Mouse (Mus musculus) neural tube, embryonic 12.5 days (tissue): ENCODE measurements around the gene Ap2a2. TPM values are rescaled to one million over a fixed set of nuclear protein-coding genes. Genes with fewer than 3 reads are reported as not detected.

Experiments
- ATAC-seq: fragments of 200-750 bp; cut with Nextera tagmentation; 2 replicates; pipeline ENCODE4 v1.8.0; 2017; ENCODE audit warnings: low read depth, mild to moderate bottlenecking, moderate TSS enrichment, moderate library complexity; ENCODE audit not compliant: low FRiP score
- H3K27ac ChIP-seq: fragments of 300-500 bp; sonication (generic); 2 replicates; pipeline ENCODE4 v1.5.1; 2016
- H3K27me3 ChIP-seq: fragments of 300-500 bp; sonication (generic); replicated peaks from 2 replicates; pipeline ENCODE4 v1.6.1; 2016; ENCODE audit warnings: mild to moderate bottlenecking
- H3K36me3 ChIP-seq: fragments of 300-500 bp; sonication (generic); 2 replicates; pipeline ENCODE4 v1.6.1; 2016; ENCODE audit warnings: mild to moderate bottlenecking
- H3K4me1 ChIP-seq: fragments of 300-500 bp; sonication (generic); 2 replicates; pipeline ENCODE4 v1.6.1; 2016
- H3K4me2 ChIP-seq: fragments of 300-500 bp; sonication (generic); replicated peaks from 2 replicates; pipeline ENCODE4 v1.6.1; 2016; ENCODE audit warnings: mild to moderate bottlenecking
- H3K4me3 ChIP-seq: fragments of 300-500 bp; sonication (generic); 2 replicates; pipeline ENCODE4 v1.5.1; 2016
- H3K9ac ChIP-seq: fragments of 300-500 bp; sonication (generic); 2 replicates; pipeline ENCODE4 v1.6.1; 2016; ENCODE audit warnings: mild to moderate bottlenecking
- H3K9me3 ChIP-seq: fragments of 300-500 bp; sonication (generic); 2 replicates; pipeline ENCODE4 v1.6.1; 2016; ENCODE audit warnings: mild to moderate bottlenecking
- WGBS: fragments of 180-500 bp; shearing (Covaris S2); methylation state at CpG from one replicate; pipeline ENCODE4 v1.1.7; 2016; 5-methylcytosine and 5-hydroxymethylcytosine counted together
- polyA plus RNA-seq: library from polyadenylated mRNA; unstranded; fragments of >200 nt; fragmentation: Nextera tagmentation; extraction: Ambion mirVana; gene quantifications from 2 replicates; pipeline ENCODE4 v1.2.1, GENCODE M21; 2016

Ap2a2 gene
- polyA plus RNA-seq, 1 experiment from 2014 or later, result 117 TPM

DNA sequence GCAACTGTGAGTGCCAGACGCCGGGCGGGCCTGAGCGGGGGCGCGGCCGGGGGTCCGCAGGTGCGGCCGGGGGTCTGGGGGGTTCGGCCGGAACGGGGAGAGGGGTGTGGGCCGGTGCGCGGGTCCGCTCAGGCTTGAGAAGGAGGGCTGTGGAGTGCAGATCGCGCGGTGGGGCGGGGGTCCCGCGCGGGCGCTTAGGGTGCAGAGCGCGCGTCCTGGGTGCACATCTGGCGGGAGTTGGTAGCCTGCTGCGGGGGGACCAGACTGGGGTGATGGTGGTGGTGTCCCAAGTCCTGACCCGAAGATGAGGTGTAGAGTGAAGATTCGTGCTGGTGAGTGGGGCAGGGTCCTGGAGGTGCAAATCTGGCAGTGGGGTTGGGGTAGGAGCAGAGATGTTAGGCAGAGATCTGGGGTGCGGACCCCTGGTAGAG lies 463 bp downstream of the Ap2a2 start:
- WGBS, result under 1% methylated on average over 33 of the region's 33 CpGs
- peak overlapping the region; percentile 81 for H3K4me2 ChIP-seq
- no peaks in the 10 kb centered on the region for H3K9me3 ChIP-seq
- no peaks in the 10 kb centered on the region; the same call in 1 of the 2 replicates for H3K36me3 ChIP-seq
- peak overlapping the region; percentile 80 for H3K27ac ChIP-seq
- peaks cover 27% of the 10 kb centered on the region for H3K4me1 ChIP-seq
- ATAC-seq, result peak; percentile 78
- H3K27me3 ChIP-seq, result no peaks in the 10 kb centered on the region; the same call in 1 of the 2 replicates
- H3K9ac ChIP-seq, result peak overlapping the region; percentile 95
- H3K4me3 ChIP-seq, result peak overlapping the region; percentile 99

DNA sequence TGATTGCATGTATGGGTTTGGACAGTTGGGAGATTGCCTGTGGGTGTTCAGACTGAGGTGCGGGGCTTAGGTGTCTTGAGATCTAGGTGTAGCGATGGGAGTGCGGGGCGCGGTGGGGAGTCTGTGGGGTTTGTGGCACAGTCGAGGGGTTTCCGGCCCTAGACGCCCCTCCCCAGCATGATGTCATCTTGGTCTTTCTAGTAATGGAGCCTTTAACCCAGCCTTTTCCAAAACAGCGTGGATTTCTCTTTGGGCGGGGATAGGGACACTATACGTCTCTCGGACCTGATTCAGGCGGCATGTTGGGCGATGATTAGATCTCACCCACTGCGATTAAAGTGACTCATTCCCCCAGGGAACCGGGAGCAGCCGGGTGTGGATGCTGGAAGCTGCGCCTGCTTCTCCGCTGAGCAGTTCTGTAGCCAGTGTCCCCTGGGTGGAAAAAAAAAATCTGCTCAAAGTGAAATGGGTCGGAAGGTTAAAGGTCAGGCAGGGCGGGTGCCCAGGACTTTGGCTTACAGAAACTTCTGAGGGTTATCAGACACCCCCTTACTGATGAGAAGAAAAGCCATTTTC lies 967 bp downstream of the Ap2a2 start:
- H3K9me3 ChIP-seq, result no peaks in the 10 kb centered on the region
- no peaks in the 10 kb centered on the region; the same call in 1 of the 2 replicates for H3K36me3 ChIP-seq
- WGBS, result under 1% methylated on average over 21 of the region's 21 CpGs
- H3K4me1 ChIP-seq, result peaks cover 27% of the 10 kb centered on the region
- H3K27me3 ChIP-seq, result no peaks in the 10 kb centered on the region; the same call in 1 of the 2 replicates
- peak overlapping the region; percentile 81 for H3K4me2 ChIP-seq
- peak; percentile 48 for ATAC-seq
- H3K4me3 ChIP-seq, result peak overlapping the region; percentile 99
- peak overlapping the region; percentile 95 for H3K9ac ChIP-seq
- H3K27ac ChIP-seq, result no peak overlapping the region

DNA sequence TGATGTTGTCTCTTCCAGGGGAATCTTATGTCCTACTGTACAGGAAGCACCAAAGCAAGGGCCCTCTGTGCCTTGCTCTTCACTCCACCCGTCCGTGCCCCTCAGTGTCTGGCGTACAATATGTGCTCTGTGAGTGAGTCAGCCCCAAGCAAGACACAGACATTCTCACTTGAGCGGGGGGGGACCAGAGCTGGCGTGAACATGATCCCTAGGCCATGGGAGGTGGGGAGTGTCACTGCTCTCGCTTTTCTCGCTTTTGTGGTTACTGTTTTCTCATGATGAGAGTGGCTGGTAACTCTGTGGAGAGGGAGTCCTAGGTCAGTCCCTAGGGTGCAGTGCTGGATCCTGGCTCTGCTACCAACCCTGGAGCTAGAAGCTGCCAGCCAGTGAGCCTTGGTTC lies 2.6 kb downstream of the Ap2a2 start:
- no peak for ATAC-seq
- H3K4me2 ChIP-seq, result 0 out of 2 replicates have a peak overlapping the region, but pooled peaks have one; percentile 26
- H3K9ac ChIP-seq, result no peak overlapping the region
- no peaks in the 10 kb centered on the region for H3K27me3 ChIP-seq
- no peak overlapping the region for H3K4me3 ChIP-seq
- H3K9me3 ChIP-seq, result no peaks in the 10 kb centered on the region
- peaks cover 27% of the 10 kb centered on the region for H3K4me1 ChIP-seq
- H3K36me3 ChIP-seq, result no peaks in the 10 kb centered on the region; the same call in 1 of the 2 replicates
- 70% methylated on average over 7 of the region's 7 CpGs for whole genome bisulfite sequencing
- no peak overlapping the region for H3K27ac ChIP-seq

DNA sequence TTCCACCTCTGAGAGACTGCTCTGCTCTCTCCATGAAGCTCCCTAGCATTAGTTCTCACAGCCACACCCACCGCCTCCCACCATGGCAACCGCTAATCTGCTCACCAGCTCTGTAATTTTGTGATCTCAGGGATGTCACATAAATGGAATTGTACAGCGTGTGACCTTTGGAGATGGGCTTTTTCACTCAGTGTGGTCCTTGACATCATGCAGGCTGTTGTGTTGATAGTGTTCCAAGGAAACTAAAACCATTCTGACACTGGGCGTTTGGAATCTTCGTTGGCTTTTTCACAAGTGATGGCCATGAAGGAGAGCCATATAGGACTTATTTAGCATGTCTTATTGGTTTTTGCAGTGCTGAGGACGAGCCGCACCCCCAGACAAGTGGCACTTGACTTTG lies 4.6 kb downstream of the Ap2a2 start:
- Histone ChIP-seq H3K4me2 (no peak overlapping the region), H3K27ac (no peak overlapping the region), H3K4me1 (peaks cover 22% of the 10 kb centered on the region), H3K36me3 (no peaks in the 10 kb centered on the region; the same call in 1 of the 2 replicates), H3K4me3 (no peak overlapping the region), H3K9me3 (no peaks in the 10 kb centered on the region), H3K27me3 (no peaks in the 10 kb centered on the region), H3K9ac (no peak overlapping the region)
- WGBS, result 80% methylated on average over 7 of the region's 7 CpGs
- ATAC-seq, result no peak

DNA sequence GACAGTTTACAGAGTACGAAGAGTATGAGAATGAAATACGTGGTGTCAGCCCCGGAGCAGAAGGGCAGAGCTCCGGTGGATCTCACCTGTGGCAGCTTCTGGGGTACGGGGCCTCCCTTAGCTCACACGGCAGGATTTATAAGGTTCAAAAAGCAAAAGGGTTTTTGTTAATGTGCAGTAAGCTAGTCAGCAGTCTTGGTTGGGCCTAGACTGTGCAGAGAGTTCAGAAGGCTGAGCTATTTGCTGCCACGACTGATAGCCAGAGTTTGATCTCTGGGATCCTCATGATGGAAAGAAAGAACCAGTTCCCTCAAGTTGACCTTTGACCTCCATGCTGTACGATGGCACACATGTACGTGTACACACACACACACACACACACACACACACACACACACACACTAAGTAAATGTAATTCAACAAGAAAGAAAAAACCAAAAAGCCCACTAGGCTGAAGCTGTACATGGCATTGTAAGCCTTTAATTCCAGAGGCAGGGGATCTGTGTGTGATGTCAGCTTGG lies 7.4 kb downstream of the Ap2a2 start:
- no peaks in the 10 kb centered on the region for H3K9me3 ChIP-seq
- no peaks in the 10 kb centered on the region for H3K27me3 ChIP-seq
- peaks cover 4% of the 10 kb centered on the region for H3K4me1 ChIP-seq
- H3K27ac ChIP-seq, result no peak overlapping the region
- H3K36me3 ChIP-seq, result no peaks in the 10 kb centered on the region; the same call in 1 of the 2 replicates
- H3K9ac ChIP-seq, result no peak overlapping the region
- no peak overlapping the region for H3K4me2 ChIP-seq
- H3K4me3 ChIP-seq, result no peak overlapping the region
- ATAC-seq, result no peak
- 91% methylated on average over 9 of the region's 9 CpGs for WGBS

DNA sequence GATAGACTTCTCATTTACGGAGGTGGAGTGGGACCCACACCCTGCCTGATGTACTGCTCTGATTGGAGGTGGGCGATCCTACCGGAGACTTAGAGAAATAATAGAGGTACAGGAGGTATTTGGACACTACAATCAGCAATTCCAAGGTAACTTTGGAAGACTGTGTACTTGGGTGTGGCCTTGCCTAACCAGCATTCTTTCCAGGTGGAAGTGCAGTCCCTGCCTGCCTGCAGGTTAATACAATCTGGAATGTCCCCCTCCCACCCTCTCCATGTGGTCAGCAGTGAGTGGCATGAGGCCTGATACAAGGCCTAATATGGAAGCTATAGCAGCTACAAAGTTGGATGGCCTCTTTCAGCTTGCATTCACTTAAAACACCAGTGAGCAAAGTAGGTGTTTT lies 7.9 kb downstream of the Ap2a2 start:
- Histone ChIP-seq H3K4me2 (no peak overlapping the region), H3K27ac (no peak overlapping the region)
- ATAC-seq, result no peak

DNA sequence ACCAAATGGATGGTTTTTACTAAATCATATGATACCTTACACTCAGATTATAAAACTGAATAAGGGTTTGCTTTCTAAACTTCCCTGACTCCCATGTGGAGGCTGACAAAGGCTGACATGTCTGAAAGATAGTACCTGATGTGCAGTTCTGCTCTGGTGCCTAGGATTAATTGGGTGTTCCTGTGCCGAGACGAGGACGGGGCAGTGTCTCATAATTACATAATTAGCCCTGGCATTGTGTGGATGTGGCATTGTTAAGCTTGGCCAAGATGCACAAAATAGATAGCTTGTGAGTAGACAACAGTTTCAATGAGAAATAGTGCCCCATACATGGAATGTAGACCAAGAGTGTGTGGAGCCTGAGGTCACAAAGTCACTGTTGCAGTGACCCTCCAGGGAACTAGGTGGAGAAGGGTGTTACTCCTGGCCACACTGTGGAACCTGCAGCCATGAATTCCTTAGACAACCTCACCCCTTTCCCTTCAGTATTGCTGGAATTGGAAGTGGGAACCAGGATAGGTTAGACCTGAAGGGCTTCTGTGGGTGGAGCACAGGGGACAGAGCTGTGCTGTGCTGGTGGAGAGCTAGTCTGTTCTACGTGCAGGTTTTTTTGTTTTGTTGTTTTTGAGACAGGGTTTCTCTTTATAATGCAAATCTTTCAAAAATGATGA lies 8.8 kb downstream of the Ap2a2 start:
- no peaks in the 10 kb centered on the region; the same call in 1 of the 2 replicates for H3K4me1 ChIP-seq
- H3K36me3 ChIP-seq, result no peaks in the 10 kb centered on the region
- H3K9ac ChIP-seq, result no peak overlapping the region
- H3K4me3 ChIP-seq, result no peak overlapping the region
- H3K27ac ChIP-seq, result no peak overlapping the region
- 75% methylated on average over 4 of the region's 4 CpGs for WGBS
- no peak for ATAC-seq
- no peaks in the 10 kb centered on the region for H3K9me3 ChIP-seq
- no peak overlapping the region for H3K4me2 ChIP-seq
- H3K27me3 ChIP-seq, result no peaks in the 10 kb centered on the region

More for the DNA sequence above, 7.9 kb downstream of the Ap2a2 start:
- H3K4me3 ChIP-seq, result no peak overlapping the region
- H3K9me3 ChIP-seq, result no peaks in the 10 kb centered on the region
- no peaks in the 10 kb centered on the region; the same call in 1 of the 2 replicates for H3K4me1 ChIP-seq
- 96% methylated on average over 3 of the region's 3 CpGs for WGBS
- H3K36me3 ChIP-seq, result no peaks in the 10 kb centered on the region
- H3K9ac ChIP-seq, result no peak overlapping the region
- H3K27me3 ChIP-seq, result no peaks in the 10 kb centered on the region

DNA sequence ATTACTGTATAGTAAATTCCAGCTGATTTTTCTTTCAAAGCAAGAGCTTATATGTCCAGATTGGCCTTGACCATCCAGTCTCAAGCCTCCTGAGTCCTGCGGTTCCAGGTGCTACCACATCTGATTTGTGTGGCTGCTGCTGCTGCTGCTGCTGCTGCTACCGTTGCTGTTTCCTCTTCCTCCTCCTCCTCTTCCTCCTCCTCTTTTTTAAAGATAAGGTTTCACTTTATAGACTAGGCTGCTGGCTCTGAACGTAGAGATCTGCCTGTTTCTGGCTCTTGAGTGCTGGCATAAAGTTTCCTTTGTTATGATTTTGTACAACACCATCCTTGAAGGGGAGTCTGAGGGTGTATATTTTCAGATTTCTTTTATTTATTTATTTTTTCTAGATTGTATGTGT lies 12.1 kb downstream of the Ap2a2 start:
- Histone ChIP-seq H3K4me3 (no peak overlapping the region), H3K36me3 (no peaks in the 10 kb centered on the region), H3K27ac (no peak overlapping the region), H3K27me3 (no peaks in the 10 kb centered on the region), H3K4me2 (no peak overlapping the region), H3K9ac (no peak overlapping the region), H3K4me1 (no peaks in the 10 kb centered on the region), H3K9me3 (no peaks in the 10 kb centered on the region)
- 90% methylated on average over 3 of the region's 3 CpGs for WGBS
- no peak for ATAC-seq

DNA sequence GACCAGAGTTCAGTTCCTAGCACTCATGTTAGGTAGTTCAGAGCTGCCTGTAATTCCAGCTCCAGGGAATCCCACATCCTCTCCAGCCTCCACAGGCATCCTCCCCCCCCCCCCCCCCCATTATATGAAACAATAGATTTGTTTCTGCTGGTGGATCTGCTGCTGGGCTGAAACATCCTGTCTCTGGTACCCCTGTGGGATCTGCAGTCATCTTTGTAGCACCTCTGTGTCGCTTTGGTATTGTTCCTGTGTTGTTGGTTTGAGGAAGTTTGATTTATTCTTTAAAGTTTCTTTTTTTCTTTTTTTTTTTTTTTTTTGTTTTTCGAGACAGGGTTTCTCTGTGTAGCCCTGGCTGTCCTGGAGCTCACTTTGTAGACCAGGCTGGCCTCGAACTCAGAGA lies 13.5 kb downstream of the Ap2a2 start:
- Histone ChIP-seq H3K4me3 (no peak overlapping the region), H3K9me3 (no peaks in the 10 kb centered on the region), H3K27me3 (no peaks in the 10 kb centered on the region), H3K4me1 (no peaks in the 10 kb centered on the region), H3K9ac (no peak overlapping the region), H3K4me2 (no peak overlapping the region), H3K36me3 (no peaks in the 10 kb centered on the region), H3K27ac (no peak overlapping the region)
- ATAC-seq, result no peak
- 91% methylated on average over 3 of the region's 3 CpGs for WGBS

DNA sequence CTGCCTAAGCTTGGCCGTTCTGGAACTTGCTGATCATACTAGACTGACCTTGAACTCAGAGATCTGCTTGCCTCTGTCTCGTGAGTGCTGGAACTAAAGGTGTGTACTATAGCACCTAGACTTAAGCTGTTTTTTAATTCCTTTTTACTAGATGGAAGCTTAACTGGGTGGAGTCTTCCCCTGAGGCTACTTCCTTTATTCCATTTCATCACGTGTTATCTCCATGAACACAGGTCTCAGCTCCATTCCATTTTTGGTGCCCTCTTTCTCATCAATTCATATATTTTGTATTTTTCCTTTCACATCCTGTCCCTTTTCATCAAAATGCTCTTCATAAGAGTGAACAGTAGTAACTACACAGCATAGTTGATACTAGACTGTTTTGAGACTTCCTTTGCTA lies 15.8 kb downstream of the Ap2a2 start:
- WGBS, result 89% methylated on average over 3 of the region's 3 CpGs
- no peak overlapping the region for H3K4me3 ChIP-seq
- H3K27me3 ChIP-seq, result no peaks in the 10 kb centered on the region
- no peak overlapping the region for H3K4me2 ChIP-seq
- no peaks in the 10 kb centered on the region for H3K4me1 ChIP-seq
- no peaks in the 10 kb centered on the region for H3K36me3 ChIP-seq
- H3K27ac ChIP-seq, result no peak overlapping the region
- ATAC-seq, result no peak
- no peaks in the 10 kb centered on the region for H3K9me3 ChIP-seq
- H3K9ac ChIP-seq, result no peak overlapping the region

DNA sequence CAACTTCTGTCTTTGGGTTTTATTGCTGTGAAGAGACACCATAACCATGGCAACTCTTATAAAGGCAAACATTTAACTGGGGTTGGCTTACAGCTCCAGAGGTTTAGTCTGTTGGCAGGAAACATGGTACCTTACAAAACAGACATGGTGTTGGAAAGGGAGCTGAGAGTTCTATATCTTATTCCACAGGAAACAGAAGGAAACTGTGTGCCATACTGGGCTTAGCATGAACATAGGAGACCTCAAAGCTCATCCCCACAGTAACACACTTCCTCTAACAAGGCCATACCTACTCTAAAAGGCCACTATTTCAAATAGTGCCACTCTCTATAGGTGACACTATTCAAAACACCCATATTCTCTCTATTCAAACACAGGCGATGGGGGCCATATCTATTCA lies 16.5 kb downstream of the Ap2a2 start:
- no peak overlapping the region for H3K27ac ChIP-seq
- no peaks in the 10 kb centered on the region for H3K27me3 ChIP-seq
- H3K36me3 ChIP-seq, result no peaks in the 10 kb centered on the region
- no peak overlapping the region for H3K4me3 ChIP-seq
- WGBS, result 90% methylated on average over 1 of the region's 1 CpGs
- H3K4me1 ChIP-seq, result no peaks in the 10 kb centered on the region
- no peak for ATAC-seq
- H3K4me2 ChIP-seq, result no peak overlapping the region
- no peak overlapping the region for H3K9ac ChIP-seq
- H3K9me3 ChIP-seq, result no peaks in the 10 kb centered on the region

DNA sequence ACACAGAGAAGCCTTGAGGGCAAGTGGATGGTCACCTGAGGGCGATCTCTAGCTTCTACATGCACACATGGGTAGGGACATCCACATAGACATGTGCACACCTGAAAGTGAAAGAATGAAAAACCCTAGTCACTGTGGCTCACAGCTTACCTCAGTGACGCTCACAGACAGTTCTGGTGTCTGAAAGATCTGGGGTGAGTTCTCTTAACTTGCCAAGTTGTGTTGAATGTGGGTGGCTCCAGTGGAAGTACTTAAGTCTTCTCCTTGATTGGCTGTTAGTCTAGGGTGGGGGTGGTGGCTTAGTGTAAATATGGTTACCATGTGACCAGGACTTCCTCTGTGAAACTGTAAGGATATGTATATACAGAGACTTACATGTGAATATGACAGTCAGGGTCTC lies 17.0 kb downstream of the Ap2a2 start:
- no peaks in the 10 kb centered on the region for H3K27me3 ChIP-seq

More for the DNA sequence above, 17.0 kb downstream of the Ap2a2 start:
- WGBS, result 93% methylated on average over 2 of the region's 2 CpGs
- Histone ChIP-seq H3K4me3 (no peak overlapping the region), H3K36me3 (no peaks in the 10 kb centered on the region), H3K9me3 (no peaks in the 10 kb centered on the region), H3K9ac (no peak overlapping the region), H3K27ac (no peak overlapping the region), H3K4me2 (no peak overlapping the region), H3K4me1 (no peaks in the 10 kb centered on the region)
- no peak for ATAC-seq
